Mouse (Mus musculus): ENCODE results near the gene Gm49387. TPM values are rescaled to one million over a fixed set of nuclear protein-coding genes. Genes with fewer than 3 reads are reported as not detected.

Gm49387 gene
- polyA plus RNA-seq, 1 experiment from 2014 or later = 1.7 TPM

DNA sequence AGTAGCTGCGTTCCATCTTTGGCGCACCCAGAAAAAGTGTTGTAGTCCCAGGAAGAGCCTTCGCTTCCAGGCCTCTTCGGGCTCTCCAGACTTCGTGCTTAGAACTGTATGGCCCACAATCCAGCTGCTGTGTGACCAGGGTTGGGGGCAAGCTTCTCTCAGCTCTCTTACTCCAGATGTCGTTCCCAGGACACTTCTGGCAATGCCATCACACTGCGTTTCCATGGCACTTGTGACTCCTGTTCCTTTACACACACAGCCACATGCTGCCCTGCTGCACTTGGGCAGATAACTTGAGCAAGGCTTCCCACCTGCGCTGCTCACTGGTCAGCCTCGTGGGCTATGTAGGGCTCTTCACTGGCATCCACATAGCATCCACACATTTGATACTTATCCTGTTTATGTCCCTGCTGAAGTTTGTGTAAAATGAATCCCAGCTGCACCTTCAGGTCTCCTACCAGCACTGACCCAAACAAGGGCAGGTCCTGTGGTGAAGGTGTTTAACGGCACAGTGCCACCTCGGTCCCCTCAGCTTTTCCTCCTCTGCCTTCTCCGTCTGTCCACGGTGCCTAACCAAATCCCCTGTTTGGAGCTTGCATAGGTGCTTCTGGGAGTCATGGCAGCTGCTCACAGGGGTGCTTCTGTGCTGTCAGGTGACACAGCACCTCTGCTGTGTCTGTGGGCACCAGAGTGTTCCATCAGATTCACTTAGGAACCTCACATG lies 22.9 kb upstream of the Gm49387 start:
- Histone ChIP-seq H3K9ac (replicated peaks; ENCODE audit: low read depth) (no peak overlapping the region), H3K9me3 (ENCODE audit: low read length) (no peaks in the 10 kb centered on the region), H3K27me3 (replicated peaks; ENCODE audit: insufficient read depth, low read length) (no peaks in the 10 kb centered on the region), H3K4me1 (ENCODE audit: insufficient read depth, low read depth, low read length) (peaks cover 32% of the 10 kb centered on the region), H3K4me3 (ENCODE audit: low read depth, low read length) (no peak overlapping the region), H3K36me3 (ENCODE audit: insufficient read depth, low read length) (peaks cover 11% of the 10 kb centered on the region; the same call in 1 of the 2 replicates), H3K27ac (ENCODE audit: low read length) (peak overlapping the region; percentile 87), H3K4me2 (replicated peaks; ENCODE audit: low read depth, low read length) (no peak overlapping the region)
- 64% methylated on average over 13 of the region's 13 CpGs for WGBS
- DNase-seq (ENCODE audit: low spot score) = no peak
- no peak for TF ChIP-seq EP300 (IDR thresholded peaks at IDR 0.05)
- no peak for TF ChIP-seq CTCF (IDR thresholded peaks at IDR 0.05)
- ATAC-seq = no peak

DNA sequence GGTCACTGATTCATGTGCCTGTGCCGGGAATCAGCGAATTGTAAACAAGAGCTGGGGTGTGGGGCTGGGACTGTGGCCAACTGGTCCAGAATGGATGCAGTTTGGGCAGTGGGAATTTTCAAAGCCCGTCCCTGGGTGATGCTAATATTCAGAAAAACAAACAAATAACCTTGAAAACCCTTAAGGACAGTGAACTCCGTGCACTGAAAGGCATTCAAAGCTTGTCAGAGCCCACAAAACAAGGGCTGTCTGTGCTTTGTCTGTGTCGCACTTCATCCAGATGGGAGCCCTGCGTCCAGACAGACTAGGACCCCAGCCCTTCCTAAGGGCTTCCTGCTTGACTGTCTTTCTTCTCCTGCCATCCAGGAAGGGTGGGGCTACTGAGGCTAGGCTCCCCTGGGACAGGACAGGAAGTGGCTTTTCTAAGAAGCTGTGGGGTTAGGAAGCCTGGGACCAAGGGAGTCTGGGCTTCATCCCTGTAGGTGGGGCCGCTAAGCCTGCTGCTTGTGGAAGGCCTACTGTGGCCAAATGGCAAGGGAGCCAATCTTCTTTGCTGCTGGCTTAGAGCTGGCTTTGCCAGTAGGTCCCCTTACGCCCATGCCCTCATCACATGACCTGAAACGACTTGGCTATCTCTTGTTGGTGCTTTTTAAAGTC lies 22.0 kb upstream of the Gm49387 start:
- Histone ChIP-seq H3K9me3 (ENCODE audit: low read length) (no peaks in the 10 kb centered on the region), H3K27me3 (replicated peaks; ENCODE audit: insufficient read depth, low read length) (no peaks in the 10 kb centered on the region), H3K4me3 (ENCODE audit: low read depth, low read length) (no peak overlapping the region; the same call in 1 of the 2 replicates), H3K4me1 (ENCODE audit: insufficient read depth, low read depth, low read length) (peaks cover 32% of the 10 kb centered on the region), H3K27ac (ENCODE audit: low read length) (peak overlapping the region; percentile 87), H3K9ac (replicated peaks; ENCODE audit: low read depth) (no peak overlapping the region), H3K36me3 (ENCODE audit: insufficient read depth, low read length) (peaks cover 11% of the 10 kb centered on the region; the same call in 1 of the 2 replicates), H3K4me2 (replicated peaks; ENCODE audit: low read depth, low read length) (peak overlapping the region; percentile 67; the same call in 1 of the 2 replicates)
- 27% methylated on average over 9 of the region's 9 CpGs for WGBS
- ATAC-seq (peak; percentile 82), DNase-seq (ENCODE audit: low spot score) (peak; percentile 85)
- TF ChIP-seq CTCF (IDR thresholded peaks at IDR 0.05) (peak; percentile 32; the same call in 1 of the 2 replicates), EP300 (IDR thresholded peaks at IDR 0.05) (peak; percentile 81)

DNA sequence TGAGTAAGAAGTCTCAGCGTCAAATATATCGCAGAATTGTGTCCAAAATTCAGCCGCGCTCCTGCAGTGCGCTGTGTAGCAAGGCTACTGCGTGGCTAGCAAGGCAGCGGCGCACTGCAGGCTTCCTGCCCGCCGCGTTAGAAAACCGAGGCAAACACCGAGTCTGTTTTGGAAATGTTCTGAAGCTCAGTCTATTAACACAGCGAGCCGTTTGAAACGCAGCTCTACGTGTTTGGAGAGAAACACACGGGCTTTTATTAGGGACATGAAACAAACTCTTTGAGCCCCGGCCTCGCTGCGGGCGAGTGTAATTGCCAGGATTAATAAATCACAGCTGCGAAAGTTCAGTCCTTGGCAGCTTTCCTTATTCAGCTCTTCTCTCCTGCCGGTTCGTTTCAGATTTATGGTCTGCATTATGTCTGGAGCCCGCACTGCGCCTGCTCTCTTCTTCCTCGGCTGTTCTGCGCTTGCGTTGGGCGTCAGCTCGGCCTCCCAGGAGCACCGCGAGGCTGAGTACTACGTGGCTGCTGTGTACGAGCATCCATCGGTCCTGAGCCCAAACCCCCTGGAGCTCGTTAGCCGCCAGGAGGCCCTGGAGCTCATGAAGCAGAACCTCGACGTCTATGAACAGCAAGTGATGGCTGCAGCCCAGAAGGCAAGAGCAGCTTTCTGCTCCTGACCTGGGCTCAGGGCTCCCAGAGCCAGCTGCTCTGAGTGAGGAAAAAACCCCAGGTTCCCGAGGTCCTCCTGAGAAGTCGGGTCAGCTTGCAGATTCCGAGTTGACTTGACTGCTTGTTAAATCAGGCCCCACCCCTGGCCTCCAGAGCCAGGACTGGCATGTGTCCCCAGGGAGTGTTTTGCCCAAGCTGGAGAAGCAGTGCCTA lies 21.2 kb upstream of the Gm49387 start:
- Histone ChIP-seq H3K9ac (replicated peaks; ENCODE audit: low read depth) (peak overlapping the region; percentile 48), H3K27ac (ENCODE audit: low read length) (peak overlapping the region; percentile 87), H3K27me3 (replicated peaks; ENCODE audit: insufficient read depth, low read length) (no peaks in the 10 kb centered on the region), H3K4me3 (ENCODE audit: low read depth, low read length) (peak overlapping the region; percentile 41), H3K9me3 (ENCODE audit: low read length) (no peaks in the 10 kb centered on the region), H3K4me1 (ENCODE audit: insufficient read depth, low read depth, low read length) (peaks cover 32% of the 10 kb centered on the region), H3K36me3 (ENCODE audit: insufficient read depth, low read length) (peaks cover 5% of the 10 kb centered on the region; the same call in 1 of the 2 replicates), H3K4me2 (replicated peaks; ENCODE audit: low read depth, low read length) (peak overlapping the region; percentile 67)
- ATAC-seq (peak; percentile 78), DNase-seq (ENCODE audit: low spot score) (peak; percentile 87)
- 4% methylated on average over 44 of the region's 44 CpGs for WGBS
- TF ChIP-seq EP300 (IDR thresholded peaks at IDR 0.05) = no peak
- peak; percentile 53 for TF ChIP-seq CTCF (IDR thresholded peaks at IDR 0.05)

DNA sequence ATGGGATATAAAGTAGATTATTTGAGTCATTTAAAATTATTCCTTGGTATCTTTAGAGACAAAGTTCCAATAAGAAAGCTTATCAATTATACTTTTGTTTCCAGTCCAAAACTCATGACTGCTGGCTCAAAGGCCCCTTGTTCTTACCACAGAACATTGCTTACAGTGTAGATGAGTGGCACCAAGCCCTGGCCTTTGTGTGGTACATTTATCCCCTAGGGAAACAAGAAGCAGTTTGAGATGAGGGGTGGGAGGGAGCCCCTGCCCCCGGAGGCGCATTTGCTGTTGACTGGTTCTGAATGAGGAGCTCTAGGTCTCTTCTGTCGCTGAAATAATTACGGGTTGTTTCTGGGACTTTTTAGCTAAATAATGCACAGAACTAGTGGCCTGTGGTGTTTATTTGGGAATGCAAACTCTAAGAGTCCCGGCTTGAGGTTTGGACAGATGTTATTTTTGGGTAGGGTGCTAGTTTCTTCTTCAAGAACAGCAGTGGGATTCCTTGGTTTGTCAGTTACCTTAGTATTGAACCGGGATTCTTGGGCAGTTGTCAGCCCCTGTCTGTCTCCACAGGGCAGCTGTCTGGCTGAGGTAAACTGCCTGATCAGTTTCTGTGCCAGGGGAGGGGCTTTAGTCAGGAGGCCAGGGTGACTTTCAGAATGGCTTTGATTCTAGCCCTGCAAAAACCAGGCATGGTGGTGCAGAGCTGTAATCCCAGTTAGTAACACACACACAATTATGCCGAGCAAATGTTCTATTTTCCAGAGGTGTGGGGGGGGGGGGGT lies 19.8 kb upstream of the Gm49387 start:
- TF ChIP-seq CTCF (IDR thresholded peaks at IDR 0.05) (no peak), EP300 (IDR thresholded peaks at IDR 0.05) (no peak)
- no peaks in the 10 kb centered on the region for H3K9me3 ChIP-seq (ENCODE audit: low read length)
- no peaks in the 10 kb centered on the region for H3K27me3 ChIP-seq (replicated peaks; ENCODE audit: insufficient read depth, low read length)
- no peak overlapping the region for H3K4me3 ChIP-seq (ENCODE audit: low read depth, low read length)
- 76% methylated on average over 7 of the region's 7 CpGs for WGBS
- no peak overlapping the region for H3K27ac ChIP-seq (ENCODE audit: low read length)
- ATAC-seq (no peak), DNase-seq (ENCODE audit: low spot score) (no peak)
- H3K4me1 ChIP-seq (ENCODE audit: insufficient read depth, low read depth, low read length) = peaks cover 32% of the 10 kb centered on the region
- H3K36me3 ChIP-seq (ENCODE audit: insufficient read depth, low read length) = no peaks in the 10 kb centered on the region
- H3K4me2 ChIP-seq (replicated peaks; ENCODE audit: low read depth, low read length) = no peak overlapping the region
- no peak overlapping the region for H3K9ac ChIP-seq (replicated peaks; ENCODE audit: low read depth)

DNA sequence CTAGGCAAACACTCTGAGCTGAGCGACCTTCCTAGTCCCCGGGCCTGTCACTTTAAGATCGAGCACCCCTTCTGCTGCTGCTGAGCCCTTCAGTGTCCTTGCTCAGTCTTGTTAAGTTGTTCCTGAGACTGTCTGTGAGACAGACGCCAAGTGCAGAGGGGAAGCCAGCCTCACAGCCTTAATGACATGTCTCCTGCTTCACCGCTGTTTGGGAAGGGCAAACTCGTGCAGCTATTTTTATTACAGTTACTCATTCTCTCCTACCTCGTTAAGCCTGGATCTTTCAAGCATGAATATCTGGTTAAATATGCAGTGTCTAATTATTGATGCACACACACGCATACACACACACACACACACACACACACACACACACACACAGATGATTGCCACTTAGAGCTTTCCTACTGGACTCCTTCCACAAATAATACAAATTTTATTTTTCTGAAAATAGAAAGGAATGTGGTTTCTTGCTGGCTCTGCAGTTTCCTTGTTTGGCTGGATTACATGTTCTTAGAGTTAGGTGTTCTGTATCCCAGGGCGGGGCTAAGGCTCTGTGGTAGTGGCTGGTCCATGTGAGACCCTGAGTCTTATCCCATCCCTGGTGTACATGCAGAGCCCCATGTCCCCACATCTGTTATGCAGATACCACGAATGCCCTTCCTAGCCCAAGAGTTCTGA lies 19.0 kb upstream of the Gm49387 start:
- peaks cover 27% of the 10 kb centered on the region for H3K4me1 ChIP-seq (ENCODE audit: insufficient read depth, low read depth, low read length)
- ATAC-seq (no peak), DNase-seq (ENCODE audit: low spot score) (peak; percentile 70)
- H3K9me3 ChIP-seq (ENCODE audit: low read length) = no peaks in the 10 kb centered on the region
- H3K9ac ChIP-seq (replicated peaks; ENCODE audit: low read depth) = no peak overlapping the region
- no peaks in the 10 kb centered on the region for H3K27me3 ChIP-seq (replicated peaks; ENCODE audit: insufficient read depth, low read length)
- H3K27ac ChIP-seq (ENCODE audit: low read length) = 0 out of 2 replicates have a peak overlapping the region, but pooled peaks have one; percentile 40
- 40% methylated on average over 10 of the region's 10 CpGs for WGBS
- no peak for TF ChIP-seq CTCF (IDR thresholded peaks at IDR 0.05)
- TF ChIP-seq EP300 (IDR thresholded peaks at IDR 0.05) = 0 out of 2 replicates have a peak, but pooled peaks have one; percentile 8
- H3K4me3 ChIP-seq (ENCODE audit: low read depth, low read length) = no peak overlapping the region
- H3K4me2 ChIP-seq (replicated peaks; ENCODE audit: low read depth, low read length) = no peak overlapping the region
- no peaks in the 10 kb centered on the region for H3K36me3 ChIP-seq (ENCODE audit: insufficient read depth, low read length)

Measured in lung, postnatal 0 days (tissue).